Mouse (Mus musculus) midbrain, embryonic 15.5 days (tissue): ENCODE data around the gene Xab2. TPM values are rescaled to one million over a fixed set of nuclear protein-coding genes. Genes with fewer than 3 reads are reported as not detected.

Experiments
- ATAC-seq: fragments of 200-750 bp; cut with Nextera tagmentation; replicated peaks from 2 replicates; pipeline ENCODE4 v1.8.0; 2017; ENCODE audit warnings: moderate TSS enrichment
- H3K27ac ChIP-seq: fragments of 300-500 bp; sonication (generic); 2 replicates; pipeline ENCODE4 v1.5.1; 2015; ENCODE audit warnings: mild to moderate bottlenecking, inconsistent platforms
- H3K27me3 ChIP-seq: fragments of 300-500 bp; sonication (generic); replicated peaks from 2 replicates; pipeline ENCODE4 v1.6.1; 2015; ENCODE audit warnings: inconsistent platforms
- H3K36me3 ChIP-seq: fragments of 300-500 bp; sonication (generic); replicated peaks from 2 replicates; pipeline ENCODE4 v1.6.1; 2015; ENCODE audit warnings: inconsistent platforms
- H3K4me1 ChIP-seq: fragments of 300-500 bp; sonication (generic); 2 replicates; pipeline ENCODE4 v1.6.1; 2015; ENCODE audit warnings: inconsistent platforms
- H3K4me2 ChIP-seq: fragments of 300-500 bp; sonication (generic); 2 replicates; pipeline ENCODE4 v1.6.1; 2015; ENCODE audit warnings: inconsistent platforms, mild to moderate bottlenecking, moderate library complexity
- H3K4me3 ChIP-seq: fragments of 300-500 bp; sonication (generic); 2 replicates; pipeline ENCODE4 v1.5.1; 2015; ENCODE audit warnings: mild to moderate bottlenecking, inconsistent platforms
- H3K9ac ChIP-seq: fragments of 300-500 bp; sonication (generic); 2 replicates; pipeline ENCODE4 v1.6.1; 2015; ENCODE audit warnings: mild to moderate bottlenecking, inconsistent platforms
- H3K9me3 ChIP-seq: fragments of 300-500 bp; sonication (generic); 2 replicates; pipeline ENCODE4 v1.6.1; 2016; ENCODE audit warnings: inconsistent platforms
- WGBS: fragments of 180-500 bp; shearing (Covaris S2); methylation state at CpG from one replicate; pipeline ENCODE4 v1.1.7; 2015; ENCODE audit warnings: mixed read lengths; 5-methylcytosine and 5-hydroxymethylcytosine counted together
- polyA plus RNA-seq: library from polyadenylated mRNA; unstranded; fragments of >200 nt; fragmentation: Nextera tagmentation; extraction: Ambion mirVana; gene quantifications from 2 replicates; pipeline ENCODE4 v1.2.1, GENCODE M21; 2015

The Xab2 gene
- polyA plus RNA-seq, 1 experiment from 2014 or later: 54.2 TPM

DNA sequence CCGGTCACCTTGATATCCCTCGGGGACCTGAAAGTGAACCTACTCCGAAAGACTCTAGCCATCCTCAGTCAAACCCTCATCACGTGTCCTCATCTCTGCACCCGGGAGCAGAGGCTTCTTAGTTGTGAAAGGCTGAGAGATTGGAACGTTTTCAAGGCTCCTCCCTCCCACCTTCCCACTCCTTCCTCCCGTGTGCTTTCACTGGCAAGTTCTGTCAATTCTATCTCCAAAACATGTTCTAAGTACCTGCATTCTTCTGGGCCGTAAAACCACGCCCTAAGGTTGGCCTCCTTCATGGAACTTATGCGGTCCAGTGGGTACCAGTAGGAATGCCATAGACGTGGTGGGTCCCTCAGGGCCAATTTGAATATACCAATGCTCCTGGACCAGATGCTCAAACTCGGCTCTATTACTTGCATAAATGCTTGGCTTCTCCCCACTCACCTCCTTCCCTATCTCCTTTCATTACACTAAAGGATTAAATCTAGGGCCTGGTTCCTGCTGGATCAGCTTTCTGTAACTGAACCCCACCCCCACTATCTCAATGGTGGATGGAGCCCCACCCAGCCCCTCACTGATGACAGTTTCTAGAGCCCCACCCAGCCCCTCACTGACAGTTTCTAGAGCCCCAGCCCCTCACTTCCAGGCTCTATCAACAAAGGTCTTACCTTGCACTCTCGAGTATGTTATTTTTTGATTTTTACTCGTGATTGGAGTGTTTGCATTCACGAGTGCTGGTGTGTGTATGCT lies 44.7 kb downstream of the Xab2 start:
- H3K9ac ChIP-seq: no peak overlapping the region
- no peak overlapping the region for H3K4me3 ChIP-seq
- H3K27me3 ChIP-seq: no peaks in the 10 kb centered on the region
- H3K9me3 ChIP-seq: no peaks in the 10 kb centered on the region
- WGBS: 82% methylated on average over 15 of the region's 15 CpGs
- no peaks in the 10 kb centered on the region for H3K36me3 ChIP-seq
- H3K4me1 ChIP-seq: no peaks in the 10 kb centered on the region
- no peak overlapping the region for H3K27ac ChIP-seq
- no peak for ATAC-seq
- H3K4me2 ChIP-seq: no peak overlapping the region

DNA sequence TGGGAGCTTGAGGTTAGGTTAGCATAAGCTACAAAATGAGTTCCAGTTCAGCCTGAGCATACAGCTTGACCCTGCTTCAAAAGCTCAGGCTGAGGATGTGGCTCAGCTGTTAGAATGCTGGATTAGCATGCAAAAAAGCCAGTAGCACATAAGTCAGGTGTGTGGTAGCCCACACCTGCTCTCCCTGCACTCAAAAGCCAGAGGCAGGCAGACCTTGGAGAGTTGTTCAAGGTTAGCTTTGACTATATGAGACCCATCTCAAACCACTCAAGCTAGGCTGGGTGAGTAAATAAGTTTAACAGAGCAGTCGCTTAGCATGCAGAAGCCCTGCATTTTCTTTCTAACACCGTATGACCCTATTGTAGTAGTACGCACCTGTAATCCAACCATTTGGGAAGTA lies 46.6 kb downstream of the Xab2 start:
- Histone ChIP-seq H3K4me1 (no peaks in the 10 kb centered on the region), H3K27ac (no peak overlapping the region), H3K9me3 (no peaks in the 10 kb centered on the region), H3K4me3 (no peak overlapping the region), H3K27me3 (no peaks in the 10 kb centered on the region), H3K36me3 (no peaks in the 10 kb centered on the region), H3K9ac (no peak overlapping the region), H3K4me2 (no peak overlapping the region)
- 93% methylated on average over 3 of the region's 3 CpGs for WGBS
- ATAC-seq: no peak

DNA sequence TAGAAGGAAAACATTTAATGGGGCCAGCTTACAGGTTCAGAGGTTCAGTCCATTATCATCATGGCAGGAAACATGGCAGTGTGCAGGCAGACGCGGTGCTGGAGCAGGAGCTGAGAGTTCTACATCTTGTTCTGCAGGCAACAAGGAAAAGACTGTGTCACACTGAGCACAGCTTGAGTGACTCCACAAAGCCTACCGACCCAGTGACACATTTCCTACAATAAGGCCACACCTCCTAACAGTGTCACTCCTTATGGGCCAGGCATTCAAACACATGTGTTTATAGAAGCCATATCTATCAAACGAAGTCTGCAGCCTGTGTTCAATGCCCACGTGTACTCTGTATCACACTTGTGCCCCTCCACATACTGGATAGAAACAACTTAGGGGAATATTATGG lies 51.3 kb downstream of the Xab2 start:
- Histone ChIP-seq H3K4me1 (peaks cover 10% of the 10 kb centered on the region; the same call in 1 of the 2 replicates), H3K9ac (no peak overlapping the region), H3K27me3 (no peaks in the 10 kb centered on the region), H3K9me3 (no peaks in the 10 kb centered on the region), H3K36me3 (no peaks in the 10 kb centered on the region), H3K4me2 (no peak overlapping the region), H3K4me3 (no peak overlapping the region), H3K27ac (no peak overlapping the region)
- ATAC-seq: no peak
- 93% methylated on average over 5 of the region's 5 CpGs for WGBS

DNA sequence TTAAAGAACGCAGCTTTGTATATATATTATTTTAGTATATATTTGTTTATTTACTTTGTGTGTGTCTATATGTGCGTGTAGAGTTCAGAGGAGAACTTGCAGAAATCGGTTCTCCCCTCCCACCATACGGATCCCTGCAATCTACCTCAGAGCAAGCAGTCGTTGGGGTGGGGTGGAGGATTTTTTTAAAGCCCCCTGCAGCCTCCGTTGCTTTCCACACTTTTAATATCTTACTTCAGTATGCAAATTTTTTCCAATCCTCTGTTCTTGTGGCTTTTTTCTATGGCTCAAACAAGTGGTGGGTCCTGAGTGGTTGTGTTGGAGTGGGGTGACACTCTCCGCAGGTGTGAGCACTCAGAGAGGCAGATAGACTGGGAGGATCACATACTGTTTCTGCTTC lies 52.7 kb downstream of the Xab2 start:
- H3K4me2 ChIP-seq: no peak overlapping the region
- no peak overlapping the region for H3K9ac ChIP-seq
- H3K4me3 ChIP-seq: no peak overlapping the region
- no peaks in the 10 kb centered on the region for H3K27me3 ChIP-seq
- ATAC-seq: no peak
- H3K27ac ChIP-seq: no peak overlapping the region
- WGBS: 3% methylated on average over 7 of the region's 7 CpGs
- no peaks in the 10 kb centered on the region for H3K9me3 ChIP-seq
- no peaks in the 10 kb centered on the region for H3K36me3 ChIP-seq
- H3K4me1 ChIP-seq: peaks cover 10% of the 10 kb centered on the region; the same call in 1 of the 2 replicates

DNA sequence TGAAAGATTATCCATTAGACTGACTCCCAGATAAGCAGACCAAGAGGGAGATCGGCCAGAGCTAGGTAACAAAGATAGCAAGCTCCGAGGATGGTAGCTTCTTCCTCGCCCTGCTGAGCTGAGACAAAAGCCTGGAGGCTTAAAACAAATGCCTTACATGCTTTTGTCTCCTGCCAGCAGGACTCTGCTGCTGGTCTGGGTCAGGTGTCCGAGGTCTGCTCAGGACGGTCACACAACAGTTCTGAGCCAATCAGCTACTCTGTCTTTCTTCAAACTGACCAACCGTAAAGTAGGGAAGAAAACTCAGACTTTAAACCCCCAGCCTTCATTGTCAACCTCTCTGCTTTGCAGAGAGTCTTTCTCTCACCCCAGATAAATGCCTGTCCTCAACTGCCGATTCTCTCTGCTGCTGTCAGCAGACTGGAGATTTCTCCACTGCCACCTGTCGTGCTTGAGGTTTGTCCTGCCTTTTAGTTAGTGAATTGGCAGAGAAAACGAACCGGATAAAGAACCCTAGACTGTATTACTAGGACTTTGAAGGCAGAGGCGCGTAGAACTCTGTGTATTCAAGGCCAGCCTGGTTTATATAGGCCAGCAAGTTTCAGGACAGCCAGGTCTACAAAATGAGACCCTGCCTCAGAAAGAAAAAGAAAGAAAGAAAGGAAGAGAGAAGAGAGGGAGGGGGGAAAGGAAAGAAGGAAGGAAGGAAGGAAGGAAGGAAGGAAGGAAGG lies 53.3 kb downstream of the Xab2 start, which contains the start of gene C330021F23Rik:
Gene C330021F23Rik (plus strand): TSS at position 350 of the 731 bp plus-strand sequence.
- Histone ChIP-seq H3K4me3 (peak within 1 kb of the TSS; percentile 12; the same call in 1 of the 2 replicates), H3K27ac (no peak within 1 kb of the TSS), H3K4me1 (peaks cover 10% of the 10 kb centered on the region; the same call in 1 of the 2 replicates), H3K27me3 (no peaks in the 10 kb centered on the region), H3K9me3 (no peaks in the 10 kb centered on the region), H3K9ac (0 out of 2 replicates have a peak within 1 kb of the TSS, but pooled peaks have one; percentile 3), H3K36me3 (no peaks in the 10 kb centered on the region), H3K4me2 (peak within 1 kb of the TSS; percentile 39)
- 1% methylated on average over 12 of the region's 12 CpGs for WGBS
- ATAC-seq: no peak

Other genes starting within 250 kb of the Xab2 start
- gene Arhgef18, start 228.3 kb downstream of the Xab2 start, polyA plus RNA-seq: 11.8 and 13.3 TPM in 2 replicates
- 4.9 and 5.4 TPM in 2 replicates for gene Pex11g, start 153.6 kb downstream of the Xab2 start, polyA plus RNA-seq
- gene Tex45, start 150.5 kb downstream of the Xab2 start, polyA plus RNA-seq: 0.23 and 0.49 TPM in 2 replicates
- 83.9 and 89.2 TPM in 2 replicates for gene Zfp358, start 128.2 kb downstream of the Xab2 start, polyA plus RNA-seq
- gene Mcoln1, start 120.9 kb downstream of the Xab2 start, polyA plus RNA-seq: 126 and 130 TPM in 2 replicates
- 42.5 and 45.5 TPM in 2 replicates for gene Pnpla6, start 105.9 kb downstream of the Xab2 start, polyA plus RNA-seq
- 0.43 and 0.57 TPM in 2 replicates for gene C330021F23Rik, start 53.3 kb downstream of the Xab2 start, polyA plus RNA-seq
- 51.8 and 53.5 TPM in 2 replicates for gene Camsap3, start 34.0 kb downstream of the Xab2 start, polyA plus RNA-seq
- gene Pet100, start 232 bp upstream of the Xab2 start, polyA plus RNA-seq: 73.4 and 84.0 TPM in 2 replicates
- gene Pcp2, start 4.2 kb upstream of the Xab2 start, polyA plus RNA-seq: 2.3 and 6.0 TPM in 2 replicates
- gene Stxbp2, start 9.6 kb upstream of the Xab2 start, polyA plus RNA-seq: 40.5 and 52.9 TPM in 2 replicates
- 0.37 and 0.57 TPM in 2 replicates for gene Retn, start 34.5 kb upstream of the Xab2 start, polyA plus RNA-seq
- 0.15 and 0.26 TPM in 2 replicates for gene Mcemp1, start 44.4 kb upstream of the Xab2 start, polyA plus RNA-seq
- gene Fcor, start 51.0 kb upstream of the Xab2 start, polyA plus RNA-seq: 18.3 and 19.0 TPM in 2 replicates
- gene Trappc5, start 55.0 kb upstream of the Xab2 start, polyA plus RNA-seq: 66.6 and 68.4 TPM in 2 replicates
- gene Fcer2a, start 72.9 kb upstream of the Xab2 start, polyA plus RNA-seq: 0.41 and 0.57 TPM in 2 replicates
- gene Clec4g, start 99.3 kb upstream of the Xab2 start, polyA plus RNA-seq: not detected in 2 replicates
- 0.23 TPM in 1 of 2 replicates, not detected in the other for gene Cd209a, start 127.7 kb upstream of the Xab2 start, polyA plus RNA-seq
- not detected in 2 replicates for gene Cd209e, start 233.0 kb upstream of the Xab2 start, polyA plus RNA-seq